Mouse (Mus musculus): ENCODE measurements around the gene Efcab6. TPM values are rescaled to one million over a fixed set of nuclear protein-coding genes. Genes with fewer than 3 reads are reported as not detected.

The Efcab6 gene
- total and polyA plus RNA-seq, 3 experiments = not detected

DNA sequence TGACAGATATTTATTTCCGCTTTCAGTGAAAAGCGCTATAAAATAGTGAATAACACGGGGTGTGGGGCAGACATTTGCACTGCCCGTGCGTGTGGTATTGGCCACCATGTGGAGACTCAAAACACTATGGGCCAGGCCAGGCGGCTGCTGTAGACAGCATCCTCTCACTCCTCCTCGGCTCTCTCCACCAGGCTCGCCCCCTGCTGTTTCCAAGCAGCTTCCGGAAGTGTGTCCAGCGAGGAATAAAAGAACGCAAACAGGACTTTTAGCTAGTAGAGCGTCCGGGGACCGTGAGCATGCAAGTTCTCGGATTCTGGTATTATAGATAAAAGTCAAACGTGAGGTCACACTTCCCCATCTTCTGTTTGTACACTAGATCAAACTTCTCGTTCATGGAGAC, 12.0 kb upstream of the Efcab6 start:
- H3K9me3 ChIP-seq (replicated peaks; ENCODE audit: insufficient read depth, low read length) = no peaks in the 10 kb centered on the region

DNA sequence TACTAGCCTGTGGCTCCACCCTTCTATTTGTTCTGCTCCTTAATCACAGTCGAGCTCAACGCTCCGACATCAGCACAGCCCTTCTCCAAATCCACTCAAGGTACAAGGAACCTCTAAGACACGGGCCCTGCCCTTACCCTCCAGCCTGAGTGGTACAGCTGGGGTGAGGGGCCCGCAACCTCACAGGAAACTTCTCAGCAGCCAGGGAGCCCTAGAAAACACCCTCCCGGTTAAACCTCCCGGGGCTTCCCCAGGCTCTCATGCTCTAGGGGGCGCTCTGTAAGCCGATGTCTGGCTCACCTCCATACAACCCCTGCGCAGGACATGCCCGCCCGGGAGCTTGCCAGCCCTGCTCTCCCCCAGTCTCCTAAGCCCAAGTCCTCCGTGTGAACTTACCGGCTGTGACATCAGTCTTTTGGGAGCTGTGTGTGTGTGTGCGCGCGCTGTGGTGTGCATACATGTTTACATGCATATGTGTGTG, 9.6 kb upstream of the Efcab6 start:
- Histone ChIP-seq H3K9me3 (replicated peaks; ENCODE audit: insufficient read depth, low read length) (no peaks in the 10 kb centered on the region), H3K79me2 (ENCODE audit: control insufficient read depth, insufficient read depth, low read length, poor library complexity) (no peaks in the 10 kb centered on the region), H3K27ac (ENCODE audit: control insufficient read depth, low read depth, low read length) (no peak overlapping the region), H3K4me1 (ENCODE audit: control insufficient read depth in 1 of 2, insufficient read depth in 2 of 2, low read length in 2 of 2) (no peaks in the 10 kb centered on the region), H3K36me3 (ENCODE audit: control insufficient read depth in 1 of 2, insufficient read depth in 2 of 2, low read length in 2 of 2) (no peaks in the 10 kb centered on the region), H3K9ac (ENCODE audit: control insufficient read depth, low read depth, low read length, poor library complexity, severe bottlenecking) (no peak overlapping the region), H3K27me3 (ENCODE audit: control insufficient read depth in 1 of 2, insufficient read depth in 2 of 2, low read length in 2 of 2) (no peaks in the 10 kb centered on the region), H3K4me3 (ENCODE audit: control insufficient read depth in 1 of 2, insufficient read depth in 1 of 2, low read depth in 2 of 2, low read length in 2 of 2) (no peak overlapping the region)
- TF ChIP-seq ZKSCAN1 (IDR thresholded peaks at IDR 0.05; ENCODE audit: low read depth, low read length) (no peak), MYC (IDR thresholded peaks at IDR 0.05; ENCODE audit: low read depth, low read length) (no peak), RAD21 (IDR thresholded peaks at IDR 0.05; ENCODE audit: low read depth, low read length) (no peak), EP300 (IDR thresholded peaks at IDR 0.05; ENCODE audit: low read depth in 1 of 2, low read length in 2 of 2) (no peak), TCF12 (IDR thresholded peaks at IDR 0.05; ENCODE audit: low read depth, low read length) (no peak), MAZ (IDR thresholded peaks at IDR 0.05; ENCODE audit: low read depth, low read length) (no peak)
- DNase-seq (ENCODE audit: low read depth, low spot score) = no peak

More for the DNA sequence above, 12.0 kb upstream of the Efcab6 start:
- no peak overlapping the region for H3K27ac ChIP-seq (ENCODE audit: control insufficient read depth, low read depth, low read length)
- H3K36me3 ChIP-seq (ENCODE audit: control insufficient read depth in 1 of 2, insufficient read depth in 2 of 2, low read length in 2 of 2) = no peaks in the 10 kb centered on the region
- H3K9ac ChIP-seq (ENCODE audit: control insufficient read depth, low read depth, low read length, poor library complexity, severe bottlenecking) = no peak overlapping the region
- H3K4me1 ChIP-seq (ENCODE audit: control insufficient read depth in 1 of 2, insufficient read depth in 2 of 2, low read length in 2 of 2) = no peaks in the 10 kb centered on the region
- H3K4me3 ChIP-seq (ENCODE audit: control insufficient read depth in 1 of 2, insufficient read depth in 1 of 2, low read depth in 2 of 2, low read length in 2 of 2) = no peak overlapping the region
- no peaks in the 10 kb centered on the region for H3K79me2 ChIP-seq (ENCODE audit: control insufficient read depth, insufficient read depth, low read length, poor library complexity)
- no peak for DNase-seq (ENCODE audit: low read depth, low spot score)
- TF ChIP-seq POLR2AphosphoS5 (IDR thresholded peaks at IDR 0.05; ENCODE audit: borderline replicate concordance, low read depth, low read length) = no peak
- TF ChIP-seq USF2 (IDR thresholded peaks at IDR 0.05; ENCODE audit: borderline replicate concordance in 1 of 2, insufficient read depth in 1 of 2, low read depth in 1 of 2, low read length in 2 of 2) = no peak
- no peak for TF ChIP-seq BHLHE40 (IDR thresholded peaks at IDR 0.05; ENCODE audit: borderline replicate concordance, low read depth, low read length)
- no peak for TF ChIP-seq E2F4 (IDR thresholded peaks at IDR 0.05; ENCODE audit: borderline replicate concordance, low read depth, low read length)
- TF ChIP-seq MYC (IDR thresholded peaks at IDR 0.05; ENCODE audit: low read depth, low read length) = no peak
- no peak for TF ChIP-seq RCOR1 (IDR thresholded peaks at IDR 0.05; ENCODE audit: low read depth, low read length)
- no peak for TF ChIP-seq ZNF384 (IDR thresholded peaks at IDR 0.05; ENCODE audit: low read depth, low read length)
- no peak for TF ChIP-seq ZKSCAN1 (IDR thresholded peaks at IDR 0.05; ENCODE audit: low read depth, low read length)
- no peak for TF ChIP-seq TBP (IDR thresholded peaks at IDR 0.05; ENCODE audit: low read depth, low read length)
- no peak for TF ChIP-seq ELF1 (IDR thresholded peaks at IDR 0.05; ENCODE audit: low read depth, low read length)
- TF ChIP-seq CTCF (IDR thresholded peaks at IDR 0.05 in 2 of 3, conservative IDR thresholded peaks at IDR 0.05 in 1 of 3; ENCODE audit: control insufficient read depth in 1 of 3, insufficient read depth in 1 of 3, low read depth in 2 of 3, low read length in 3 of 3, poor library complexity in 1 of 3, severe bottlenecking in 1 of 3) = no peak
- no peak for TF ChIP-seq USF1 (IDR thresholded peaks at IDR 0.05; ENCODE audit: low read depth, low read length)
- TF ChIP-seq GABPA (IDR thresholded peaks at IDR 0.05; ENCODE audit: low read depth, low read length) = no peak
- no peak for TF ChIP-seq ZC3H11A (IDR thresholded peaks at IDR 0.05; ENCODE audit: low read depth, low read length)
- TF ChIP-seq MYB (IDR thresholded peaks at IDR 0.05; ENCODE audit: low read depth, low read length) = no peak
- no peak for TF ChIP-seq ETS1 (IDR thresholded peaks at IDR 0.05; ENCODE audit: low read depth, low read length)
- TF ChIP-seq CHD1 (IDR thresholded peaks at IDR 0.05; ENCODE audit: low read depth, low read length) = no peak
- TF ChIP-seq SMC3 (IDR thresholded peaks at IDR 0.05; ENCODE audit: low read depth, low read length) = no peak
- H3K27me3 ChIP-seq (ENCODE audit: control insufficient read depth in 1 of 2, insufficient read depth in 2 of 2, low read length in 2 of 2) = no peaks in the 10 kb centered on the region
